Mouse (Mus musculus): ENCODE data around the gene Dennd1a.

DNA sequence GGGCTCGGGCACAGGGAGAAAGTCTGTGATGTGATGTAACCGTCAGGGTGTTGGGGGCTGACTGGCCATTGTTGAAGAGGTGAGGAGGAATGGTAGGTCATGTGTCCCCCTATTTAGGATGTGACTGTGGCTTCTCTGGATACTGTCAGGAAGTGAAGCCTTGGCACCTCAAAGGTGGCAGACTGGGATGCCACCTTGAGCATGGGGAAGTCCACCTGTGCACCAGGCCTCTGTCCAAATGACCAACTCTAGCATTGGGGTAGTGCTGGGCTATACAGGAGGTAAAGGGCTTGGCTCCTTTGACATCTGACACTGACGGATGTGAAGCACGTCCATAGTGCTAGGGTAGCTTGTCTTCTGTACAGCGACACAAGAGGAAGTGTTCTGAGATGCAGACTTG is 474.8 kb downstream of the Dennd1a start:
- TF ChIP-seq CTCF (IDR thresholded peaks at IDR 0.05; ENCODE audit: extremely low read depth, insufficient read depth, low read length) (no peak), POLR2A (IDR thresholded peaks at IDR 0.05; ENCODE audit: extremely low read depth, insufficient read depth, low read length) (no peak)
